Comparison of ENCODE assay signal across 8 mouse cellular contexts in genomic region chr6:108236411-108236921, GRCm38 (mm10). TPM values are rescaled to one million over a fixed set of nuclear protein-coding genes. Genes with fewer than 3 reads are reported as not detected.
DNase-seq lines count a peak whose midpoint lies in the region; ATAC-seq lines count a peak whose summit lies in the region.

No protein-coding gene starts in this region.

- no peaks in the 10 kb centered on the region for H3K27me3 ChIP-seq in hindbrain, embryonic 10.5 days (ENCODE audit: insufficient read depth, poor library complexity, severe bottlenecking)
- H3K27me3 ChIP-seq in hindbrain, embryonic 11.5 days (ENCODE audit: control insufficient read depth, insufficient read depth, low read length), result no peaks in the 10 kb centered on the region
- H3K27me3 ChIP-seq in heart, embryonic 16.5 days (ENCODE audit: control insufficient read depth, insufficient read depth, low read length), result no peaks in the 10 kb centered on the region

- 0 out of 2 replicates have a peak, but pooled peaks cover 10% of the 10 kb centered on the region for H3K36me3 ChIP-seq in hindbrain, embryonic 10.5 days
- no peaks in the 10 kb centered on the region for H3K36me3 ChIP-seq in hindbrain, embryonic 11.5 days (ENCODE audit: control insufficient read depth, insufficient read depth, low read length)
- 0 out of 2 replicates have a peak, but pooled peaks cover 2% of the 10 kb centered on the region for H3K36me3 ChIP-seq in heart, embryonic 16.5 days (ENCODE audit: control insufficient read depth, insufficient read depth)

- no peak for ATAC-seq in hindbrain, embryonic 11.5 days (ENCODE audit: low FRiP score)
- ATAC-seq in heart, embryonic 16.5 days (replicated peaks; ENCODE audit: extremely low read depth, insufficient read depth, low FRiP score), result peak; percentile 55; the same call in 1 of the 2 replicates

- DNase-seq in hindbrain, embryonic 10.5 days (ENCODE audit: low spot score), result no peak
- DNase-seq in hindbrain, embryonic 11.5 days (ENCODE audit: low spot score), result no peak
- DNase-seq in kidney, postnatal 25 days, result peak; percentile 45 to 52
- DNase-seq in urinary bladder, adult 18-20 months (ENCODE audit: low spot score in 2 of 2), result no peak
- no peak for DNase-seq in ovary, adult 18-20 months (ENCODE audit: low spot score)
- DNase-seq in layer of hippocampus, adult 9-10 months (ENCODE audit: low spot score), result no peak

- no peak overlapping the region for H3K9ac ChIP-seq in hindbrain, embryonic 11.5 days (ENCODE audit: low read depth, low read length)
- no peak overlapping the region for H3K9ac ChIP-seq in heart, embryonic 16.5 days (ENCODE audit: low read length)

- WGBS in hindbrain, embryonic 10.5 days, result 70% methylated on average over 9 of the region's 9 CpGs
- WGBS in hindbrain, embryonic 11.5 days, result 67% methylated on average over 9 of the region's 9 CpGs
- 50% methylated on average over 9 of the region's 9 CpGs for WGBS in heart, embryonic 16.5 days

- no peak overlapping the region for H3K4me2 ChIP-seq in hindbrain, embryonic 11.5 days (replicated peaks; ENCODE audit: low read depth, low read length)
- no peak overlapping the region for H3K4me2 ChIP-seq in heart, embryonic 16.5 days (ENCODE audit: low read depth, low read length)

- 0 out of 2 replicates have a peak overlapping the region, but pooled peaks have one; percentile 73 for H3K27ac ChIP-seq in hindbrain, embryonic 10.5 days
- H3K27ac ChIP-seq in hindbrain, embryonic 11.5 days (ENCODE audit: low read depth, low read length), result no peak overlapping the region
- peak overlapping the region; percentile 87 for H3K27ac ChIP-seq in brown adipose tissue, adult 24 weeks (replicated peaks; ENCODE audit: low read depth, low read length)
- H3K27ac ChIP-seq in heart, embryonic 16.5 days (ENCODE audit: low read length), result peak overlapping the region; percentile 83

- no peak overlapping the region for H3K4me3 ChIP-seq in hindbrain, embryonic 10.5 days
- no peak overlapping the region for H3K4me3 ChIP-seq in hindbrain, embryonic 11.5 days (ENCODE audit: low read depth, low read length)
- 0 out of 2 replicates have a peak overlapping the region, but pooled peaks have one; percentile 2 for H3K4me3 ChIP-seq in brown adipose tissue, adult 24 weeks (ENCODE audit: insufficient read depth, low read depth, low read length)
- no peak overlapping the region for H3K4me3 ChIP-seq in heart, embryonic 16.5 days (ENCODE audit: low read length)

- peaks cover 65% of the 10 kb centered on the region for H3K4me1 ChIP-seq in hindbrain, embryonic 10.5 days (replicated peaks)
- H3K4me1 ChIP-seq in hindbrain, embryonic 11.5 days (replicated peaks; ENCODE audit: control insufficient read depth, insufficient read depth, low read length), result no peaks in the 10 kb centered on the region
- peaks cover 47% of the 10 kb centered on the region for H3K4me1 ChIP-seq in brown adipose tissue, adult 24 weeks (ENCODE audit: control insufficient read depth, insufficient read depth, insufficient read length, low read length)
- H3K4me1 ChIP-seq in heart, embryonic 16.5 days (ENCODE audit: control insufficient read depth, insufficient read depth, low read length), result peaks cover 47% of the 10 kb centered on the region

- no peaks in the 10 kb centered on the region for H3K9me3 ChIP-seq in hindbrain, embryonic 10.5 days
- H3K9me3 ChIP-seq in hindbrain, embryonic 11.5 days (ENCODE audit: control insufficient read depth, low read length), result no peaks in the 10 kb centered on the region
- no peaks in the 10 kb centered on the region for H3K9me3 ChIP-seq in heart, embryonic 16.5 days (replicated peaks; ENCODE audit: control insufficient read depth, low read length)

RNA-seq across cellular contexts. Expression of gene Itpr1, which starts 23.6 kb away (rescaled TPM):
- polyA plus RNA-seq in hindbrain, embryonic 10.5 days (2016; fragmentation: Nextera tagmentation; extraction: Ambion mirVana), result 6.9 and 9.3 TPM in 2 replicates
- 4.8 and 9.6 TPM in 2 replicates for polyA plus RNA-seq in hindbrain, embryonic 11.5 days (2014; fragmentation: Nextera tagmentation; extraction: Ambion mirVana)
- 33.1 and 42.5 TPM in 2 replicates for polyA plus RNA-seq in brown adipose tissue, adult 24 weeks (2012; ENCODE audit: insufficient read depth, insufficient read length, missing spikeins)
- polyA plus RNA-seq in heart, embryonic 16.5 days (2015; fragmentation: Nextera tagmentation; extraction: Ambion mirVana), result 10.8 and 12.3 TPM in 2 replicates

RNA-seq across cellular contexts. Expression of gene Sumf1, which starts 51.1 kb away (rescaled TPM):
- polyA plus RNA-seq in hindbrain, embryonic 10.5 days (2016; fragmentation: Nextera tagmentation; extraction: Ambion mirVana), result 11.8 and 12.2 TPM in 2 replicates
- 13.3 and 14.6 TPM in 2 replicates for polyA plus RNA-seq in hindbrain, embryonic 11.5 days (2014; fragmentation: Nextera tagmentation; extraction: Ambion mirVana)
- polyA plus RNA-seq in brown adipose tissue, adult 24 weeks (2012; ENCODE audit: insufficient read depth, insufficient read length, missing spikeins), result 16.5 and 17.9 TPM in 2 replicates
- polyA plus RNA-seq in heart, embryonic 16.5 days (2015; fragmentation: Nextera tagmentation; extraction: Ambion mirVana), result 19.3 and 20.2 TPM in 2 replicates

Comparison
In these comparisons a context has a peak if more than half of its experiments do, and no peak if none do; other contexts are left out.
1. DNase-seq: peak in kidney, postnatal 25 days (2 of 2); none in hindbrain, embryonic 10.5 days (single experiment), hindbrain, embryonic 11.5 days (single experiment), urinary bladder, adult 18-20 months (0 of 2), ovary, adult 18-20 months (single experiment) and layer of hippocampus, adult 9-10 months (single experiment).